Mouse (Mus musculus) neural tube, embryonic 14.5 days (tissue): ENCODE data around the gene Acap1. TPM values are rescaled to one million over a fixed set of nuclear protein-coding genes. Genes with fewer than 3 reads are reported as not detected.
"Not testable (repeated sequence)": the region's sequence is repeated elsewhere in the genome, so short reads cannot be mapped to it uniquely, and the experiment has no call there.

Experiments
- ATAC-seq: fragments of 200-750 bp; cut with Nextera tagmentation; 2 replicates; pipeline ENCODE4 v1.8.0; 2017; ENCODE audit warnings: low read depth, mild to moderate bottlenecking, moderate TSS enrichment, moderate library complexity
- H3K27ac ChIP-seq: fragments of 300-500 bp; sonication (generic); 2 replicates; pipeline ENCODE4 v1.5.1; 2014; ENCODE audit warnings: low read depth, mild to moderate bottlenecking, control low read depth, low read length, moderate library complexity, mixed read lengths
- H3K27me3 ChIP-seq: fragments of 300-500 bp; sonication (generic); 2 replicates; pipeline ENCODE4 v1.6.1; 2014; ENCODE audit warnings: low read length; ENCODE audit not compliant: control insufficient read depth, insufficient read depth
- H3K36me3 ChIP-seq: fragments of 300-500 bp; sonication (generic); 2 replicates; pipeline ENCODE4 v1.6.1; 2014; ENCODE audit warnings: low read length, mixed read lengths; ENCODE audit not compliant: control insufficient read depth, insufficient read depth
- H3K4me1 ChIP-seq: fragments of 300-500 bp; sonication (generic); 2 replicates; pipeline ENCODE4 v1.6.1; 2014; ENCODE audit warnings: low read length; ENCODE audit not compliant: control insufficient read depth, insufficient read depth
- H3K4me2 ChIP-seq: fragments of 300-500 bp; sonication (generic); 2 replicates; pipeline ENCODE4 v1.6.1; 2014; ENCODE audit warnings: mild to moderate bottlenecking, low read depth, low read length, control low read depth
- H3K4me3 ChIP-seq: fragments of 300-500 bp; sonication (generic); 2 replicates; pipeline ENCODE4 v1.5.1; 2014; ENCODE audit warnings: low read depth, low read length, control low read depth, mixed read lengths
- H3K9ac ChIP-seq: fragments of 300-500 bp; sonication (generic); replicated peaks from 2 replicates; pipeline ENCODE4 v1.6.1; 2014; ENCODE audit warnings: low read depth, mild to moderate bottlenecking, control low read depth, low read length, mixed read lengths
- H3K9me3 ChIP-seq: fragments of 300-500 bp; sonication (generic); 2 replicates; pipeline ENCODE4 v1.6.1; 2016; ENCODE audit warnings: low read length; ENCODE audit not compliant: control insufficient read depth
- WGBS: fragments of 180-500 bp; shearing (Covaris S2); extraction: QIAGEN DNeasy Blood & Tissue Kit; methylation state at CpG from one replicate; pipeline ENCODE4 v1.1.7; 2014; 5-methylcytosine and 5-hydroxymethylcytosine counted together
- polyA plus RNA-seq: library from polyadenylated mRNA; unstranded; fragments of >200 nt; fragmentation: Nextera tagmentation; extraction: Ambion mirVana; gene quantifications from 2 replicates; pipeline ENCODE4 v1.2.1, GENCODE M21; 2014

Gene Acap1
- polyA plus RNA-seq, 1 experiment from 2014 or later: 0.17 TPM

- peaks cover 8% of the 10 kb centered on the region; the same call in 1 of the 2 replicates for H3K4me1 ChIP-seq
- H3K4me3 ChIP-seq: no peak overlapping the region
- H3K4me2 ChIP-seq: peak overlapping the region; percentile 29
- 3% methylated on average over 12 of the region's 12 CpGs for WGBS
- no peaks in the 10 kb centered on the region for H3K9me3 ChIP-seq
- H3K36me3 ChIP-seq: no peaks in the 10 kb centered on the region
- H3K27me3 ChIP-seq: no peaks in the 10 kb centered on the region
- no peak overlapping the region for H3K9ac ChIP-seq
- no peak overlapping the region for H3K27ac ChIP-seq
- ATAC-seq: no peak
These were observed 18.5 kb downstream of the Acap1 start for GRCm38 (mm10) chr11:69876867-69877266.

GRCm38 (mm10) chr11:69876186-69876585 is 19.2 kb downstream of the Acap1 start:
- Histone ChIP-seq H3K27ac (no peak overlapping the region), H3K27me3 (no peaks in the 10 kb centered on the region), H3K9ac (no peak overlapping the region), H3K36me3 (no peaks in the 10 kb centered on the region), H3K4me1 (peaks cover 5% of the 10 kb centered on the region; the same call in 1 of the 2 replicates), H3K4me3 (no peak overlapping the region), H3K4me2 (no peak overlapping the region), H3K9me3 (no peaks in the 10 kb centered on the region)
- no peak for ATAC-seq
- 71% methylated on average over 7 of the region's 7 CpGs for WGBS

- no peaks in the 10 kb centered on the region for H3K36me3 ChIP-seq
These were observed 22.9 kb downstream of the Acap1 start for GRCm38 (mm10) chr11:69872451-69872850.

GRCm38 (mm10) chr11:69871822-69872221 is 23.5 kb downstream of the Acap1 start:
- no peaks in the 10 kb centered on the region for H3K9me3 ChIP-seq
- H3K27me3 ChIP-seq: no peaks in the 10 kb centered on the region
- no peak overlapping the region for H3K27ac ChIP-seq
- H3K9ac ChIP-seq: no peak overlapping the region
- no peaks in the 10 kb centered on the region for H3K36me3 ChIP-seq
- ATAC-seq: no peak
- no peak overlapping the region for H3K4me3 ChIP-seq
- H3K4me2 ChIP-seq: no peak overlapping the region
- 90% methylated on average over 7 of the region's 7 CpGs for WGBS
- H3K4me1 ChIP-seq: no peaks in the 10 kb centered on the region

More at GRCm38 (mm10) chr11:69872451-69872850, 22.9 kb downstream of the Acap1 start:
- Histone ChIP-seq H3K27me3 (no peaks in the 10 kb centered on the region), H3K9ac (no peak overlapping the region), H3K4me1 (peaks cover 3% of the 10 kb centered on the region; the same call in 1 of the 2 replicates), H3K4me2 (no peak overlapping the region), H3K9me3 (no peaks in the 10 kb centered on the region), H3K4me3 (no peak overlapping the region), H3K27ac (no peak overlapping the region)
- ATAC-seq: no peak
- WGBS: 84% methylated on average over 4 of the region's 4 CpGs

- H3K36me3 ChIP-seq: no peaks in the 10 kb centered on the region
- no peak overlapping the region for H3K4me3 ChIP-seq
- ATAC-seq: no peak
- H3K4me2 ChIP-seq: no peak overlapping the region
- H3K4me1 ChIP-seq: no peaks in the 10 kb centered on the region
- 88% methylated on average over 2 of the region's 2 CpGs for WGBS
- H3K9ac ChIP-seq: no peak overlapping the region
- no peaks in the 10 kb centered on the region for H3K9me3 ChIP-seq
- no peaks in the 10 kb centered on the region for H3K27me3 ChIP-seq
- H3K27ac ChIP-seq: no peak overlapping the region
These were observed 24.9 kb downstream of the Acap1 start for GRCm38 (mm10) chr11:69870289-69871069.

- no peak overlapping the region for H3K4me3 ChIP-seq
These were observed 28.0 kb downstream of the Acap1 start for GRCm38 (mm10) chr11:69867335-69867734.

GRCm38 (mm10) chr11:69865561-69865960 is 29.8 kb downstream of the Acap1 start:
- Histone ChIP-seq H3K27ac (no peak overlapping the region), H3K4me3 (no peak overlapping the region), H3K27me3 (no peaks in the 10 kb centered on the region), H3K4me2 (no peak overlapping the region), H3K36me3 (no peaks in the 10 kb centered on the region), H3K4me1 (no peaks in the 10 kb centered on the region), H3K9me3 (no peaks in the 10 kb centered on the region), H3K9ac (no peak overlapping the region)
- no peak for ATAC-seq
- WGBS: 78% methylated on average over 9 of the region's 9 CpGs

More at GRCm38 (mm10) chr11:69867335-69867734, 28.0 kb downstream of the Acap1 start:
- H3K4me1 ChIP-seq: no peaks in the 10 kb centered on the region
- H3K36me3 ChIP-seq: no peaks in the 10 kb centered on the region
- H3K9ac ChIP-seq: no peak overlapping the region
- no peak overlapping the region for H3K4me2 ChIP-seq
- H3K27me3 ChIP-seq: no peaks in the 10 kb centered on the region
- no peak for ATAC-seq
- H3K9me3 ChIP-seq: no peaks in the 10 kb centered on the region
- H3K27ac ChIP-seq: no peak overlapping the region
- 68% methylated on average over 9 of the region's 9 CpGs for WGBS

GRCm38 (mm10) chr11:69864138-69864860 is 31.0 kb downstream of the Acap1 start:
- Histone ChIP-seq H3K27ac (no peak overlapping the region), H3K9ac (no peak overlapping the region), H3K4me1 (no peaks in the 10 kb centered on the region), H3K4me3 (no peak overlapping the region), H3K27me3 (0 out of 2 replicates have a peak, but pooled peaks cover under 1% of the 10 kb centered on the region), H3K9me3 (no peaks in the 10 kb centered on the region), H3K4me2 (no peak overlapping the region), H3K36me3 (no peaks in the 10 kb centered on the region)
- 46% methylated on average over 8 of the region's 8 CpGs for WGBS
- ATAC-seq: no peak

GRCm38 (mm10) chr11:69863729-69864128 is 31.6 kb downstream of the Acap1 start:
- not testable (repeated sequence) for H3K4me3 ChIP-seq, H3K4me2 ChIP-seq, H3K36me3 ChIP-seq, H3K27ac ChIP-seq, H3K9me3 ChIP-seq, H3K27me3 ChIP-seq, H3K9ac ChIP-seq, H3K4me1 ChIP-seq, ATAC-seq
- WGBS: 68% methylated on average over 3 of the region's 3 CpGs
